Mouse (Mus musculus) R1 (cell line): ENCODE data around the gene Nptx1.

Source experiments
- DNase-seq: peaks from one replicate; pipeline ENCODE4 v3.0.0-alpha.2; 2018; ENCODE audit warnings: low read depth, low spot score

Gene Nptx1

DNA sequence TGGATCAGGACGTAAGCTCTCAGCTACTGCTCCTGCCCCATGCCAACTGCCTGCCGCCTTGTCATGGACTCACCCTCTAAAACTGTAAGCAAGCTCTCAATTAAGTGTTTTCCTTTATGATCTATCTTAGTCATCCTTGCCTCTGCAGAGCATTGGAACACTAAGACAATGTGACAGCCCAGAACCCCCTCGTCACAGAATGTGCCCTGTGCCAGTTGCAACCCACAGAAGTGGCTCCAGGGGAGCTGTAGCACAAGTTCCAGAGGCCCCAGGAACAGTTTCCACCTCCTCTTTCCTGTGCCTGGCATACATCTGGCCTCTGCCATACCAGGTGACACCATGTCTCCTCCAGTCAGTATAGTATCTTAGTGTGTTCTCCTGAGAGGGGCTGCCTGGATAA, 24.2 kb downstream of the Nptx1 start:
- no peak for DNase-seq

DNA sequence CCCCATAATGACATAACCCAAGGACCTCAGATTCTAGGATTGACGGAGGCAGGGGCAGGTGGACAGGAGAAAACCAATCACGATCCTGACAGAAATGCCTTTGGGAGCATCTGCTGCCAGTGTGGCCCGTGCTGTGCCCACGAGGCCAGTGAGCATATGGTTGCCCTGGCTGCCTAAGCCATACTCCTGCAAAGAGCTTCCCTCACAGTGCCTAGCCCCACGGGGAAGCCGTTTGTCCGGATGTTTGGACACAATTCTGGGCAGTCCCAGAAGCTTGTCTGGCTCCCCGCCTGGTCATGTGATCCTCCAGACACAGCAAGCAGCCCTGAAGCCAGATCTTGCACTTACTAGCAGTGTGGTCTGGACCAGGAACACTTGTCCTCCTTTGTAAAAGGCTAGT, 24.8 kb downstream of the Nptx1 start:
- DNase-seq = no peak

DNA sequence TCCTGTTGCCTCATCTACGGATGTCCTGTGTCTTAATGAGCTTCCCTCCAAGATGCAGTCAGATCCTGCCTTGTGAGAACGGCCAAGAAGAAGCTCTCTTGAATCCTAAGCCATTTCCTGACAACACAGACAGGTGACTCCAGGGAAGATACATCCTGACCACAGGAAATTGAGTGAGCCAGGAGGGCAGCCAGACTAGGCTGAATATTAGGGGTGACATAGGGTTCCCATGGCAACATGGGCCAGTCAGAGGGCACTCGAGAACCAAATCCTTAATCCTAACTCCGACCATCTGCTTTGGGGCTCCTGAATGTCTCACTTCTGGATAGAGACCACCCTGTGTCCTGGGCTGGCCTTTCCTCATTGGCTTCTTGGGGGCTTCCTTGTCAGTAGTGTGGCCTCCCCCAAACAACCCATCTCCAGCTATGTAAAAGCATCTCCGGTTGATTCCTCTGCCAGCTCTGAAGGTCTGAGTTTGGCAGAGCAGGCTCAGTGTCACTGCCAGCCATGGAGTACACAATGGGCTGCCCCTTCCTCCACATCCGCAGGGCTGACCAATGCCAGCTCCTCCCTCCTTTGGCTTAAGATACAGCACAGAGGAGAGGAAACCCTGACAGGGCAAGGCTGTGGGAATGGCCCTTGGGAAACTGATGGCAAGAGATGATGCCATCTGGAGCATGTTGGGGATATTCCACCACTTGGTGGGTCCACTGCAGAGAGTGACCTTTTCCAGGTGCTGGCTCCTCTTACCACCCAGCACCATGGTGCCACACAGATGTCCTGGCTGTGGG, 25.4 kb downstream of the Nptx1 start:
- no peak for DNase-seq

DNA sequence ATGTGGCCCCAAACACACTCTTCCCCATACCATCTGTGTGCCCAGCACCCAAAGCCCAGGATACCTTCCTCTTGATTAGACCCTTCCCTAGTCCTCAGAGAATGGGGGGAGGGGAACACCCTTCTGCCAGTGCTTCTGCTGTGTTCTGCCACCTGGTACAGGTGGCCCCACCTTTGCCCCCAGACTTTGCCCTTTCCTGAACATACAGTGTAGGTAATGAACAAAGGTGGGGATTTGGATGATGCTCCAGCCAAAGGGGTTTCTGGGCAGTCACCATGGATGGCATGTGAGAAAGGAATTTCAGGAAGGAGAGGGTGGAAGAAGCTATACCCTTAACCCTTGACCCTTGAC, 26.9 kb downstream of the Nptx1 start:
- DNase-seq = no peak

DNA sequence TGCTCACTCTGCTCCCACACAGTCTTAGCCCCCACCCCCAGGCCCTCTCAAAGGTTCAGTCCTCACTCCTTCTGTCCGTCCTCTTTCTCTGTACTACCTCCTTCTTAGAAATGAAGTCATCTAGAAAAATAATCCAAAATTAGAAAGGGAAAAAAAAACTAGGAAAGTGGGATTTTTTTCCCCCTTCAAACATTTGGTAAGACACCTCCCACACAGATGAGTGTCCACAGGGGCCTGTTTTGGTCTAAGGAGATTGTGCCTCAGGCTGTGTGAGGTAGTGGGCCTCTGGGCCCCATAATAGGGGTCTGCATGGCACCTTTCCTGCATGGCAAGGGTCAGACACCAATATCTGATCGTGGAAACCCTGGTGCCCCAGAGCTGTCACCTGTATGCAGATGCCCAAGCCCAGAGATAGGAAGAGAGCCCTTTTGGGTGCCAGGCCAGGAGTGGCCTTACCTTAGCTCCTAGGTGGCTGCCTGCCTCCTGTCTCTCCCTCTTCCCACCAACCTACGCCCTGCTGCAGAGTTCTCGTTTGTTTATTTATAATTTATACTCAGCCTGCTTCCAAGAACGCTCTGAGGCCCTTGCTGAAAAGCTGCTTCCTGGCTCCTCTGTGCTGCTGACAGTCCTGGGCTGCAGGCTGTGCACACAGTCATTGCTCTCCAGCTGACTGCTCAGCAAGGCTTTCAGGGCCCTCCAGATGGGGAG, 27.4 kb downstream of the Nptx1 start:
- DNase-seq = no peak

DNA sequence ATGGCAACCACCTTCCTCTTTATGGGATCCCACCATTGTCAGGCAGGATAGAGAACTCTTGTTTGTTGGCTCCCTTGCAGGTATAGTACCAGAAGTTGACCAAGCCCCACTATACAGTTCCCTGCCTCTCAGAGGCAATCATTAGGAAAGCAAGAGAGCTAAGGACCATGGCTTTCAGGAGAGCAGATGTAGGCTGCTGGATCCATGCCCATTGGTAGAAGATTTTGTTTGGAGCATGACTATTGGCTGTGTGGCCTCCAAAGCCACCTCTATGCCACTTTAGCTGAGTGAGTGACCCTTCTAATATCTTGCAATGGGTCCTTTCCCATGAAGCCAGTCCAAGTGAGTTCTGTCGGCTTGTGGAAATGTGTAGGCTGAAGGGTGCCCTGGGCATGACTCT, 28.2 kb downstream of the Nptx1 start:
- DNase-seq = no peak

DNA sequence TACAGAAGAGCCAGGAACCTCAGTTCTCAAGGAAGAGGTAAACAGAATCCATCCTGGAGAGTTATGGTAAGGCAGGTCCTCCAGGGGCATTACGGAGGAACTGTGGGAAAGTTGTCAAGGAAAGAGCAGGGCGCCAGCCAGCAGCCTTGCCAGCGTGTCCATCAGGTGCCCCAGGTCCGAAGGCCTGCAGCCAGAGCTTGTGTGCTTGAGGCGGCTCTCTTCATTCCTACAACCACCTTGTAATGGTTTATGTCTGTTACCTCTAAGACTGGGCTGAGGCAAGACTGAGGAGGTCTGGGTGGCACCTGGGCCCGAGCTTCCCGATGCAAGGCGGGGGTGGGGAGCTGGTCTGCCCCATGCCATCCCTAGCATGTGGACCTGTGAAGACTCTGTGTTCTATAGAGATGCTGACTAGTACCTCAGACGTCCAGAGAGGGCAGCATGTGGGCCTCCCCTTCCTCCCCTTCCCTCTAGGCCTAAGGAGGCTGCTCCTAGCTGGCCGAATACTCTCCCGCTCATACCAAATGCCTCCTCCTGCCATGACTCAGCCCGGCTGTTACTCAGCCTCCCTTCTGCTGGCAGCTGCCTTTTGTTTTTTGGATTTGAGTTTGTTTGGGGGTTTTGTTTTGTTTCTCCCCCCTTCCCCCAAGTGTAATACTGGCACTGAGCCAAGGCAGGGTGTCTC, 30.7 kb downstream of the Nptx1 start:
- peak; percentile 27 for DNase-seq

DNA sequence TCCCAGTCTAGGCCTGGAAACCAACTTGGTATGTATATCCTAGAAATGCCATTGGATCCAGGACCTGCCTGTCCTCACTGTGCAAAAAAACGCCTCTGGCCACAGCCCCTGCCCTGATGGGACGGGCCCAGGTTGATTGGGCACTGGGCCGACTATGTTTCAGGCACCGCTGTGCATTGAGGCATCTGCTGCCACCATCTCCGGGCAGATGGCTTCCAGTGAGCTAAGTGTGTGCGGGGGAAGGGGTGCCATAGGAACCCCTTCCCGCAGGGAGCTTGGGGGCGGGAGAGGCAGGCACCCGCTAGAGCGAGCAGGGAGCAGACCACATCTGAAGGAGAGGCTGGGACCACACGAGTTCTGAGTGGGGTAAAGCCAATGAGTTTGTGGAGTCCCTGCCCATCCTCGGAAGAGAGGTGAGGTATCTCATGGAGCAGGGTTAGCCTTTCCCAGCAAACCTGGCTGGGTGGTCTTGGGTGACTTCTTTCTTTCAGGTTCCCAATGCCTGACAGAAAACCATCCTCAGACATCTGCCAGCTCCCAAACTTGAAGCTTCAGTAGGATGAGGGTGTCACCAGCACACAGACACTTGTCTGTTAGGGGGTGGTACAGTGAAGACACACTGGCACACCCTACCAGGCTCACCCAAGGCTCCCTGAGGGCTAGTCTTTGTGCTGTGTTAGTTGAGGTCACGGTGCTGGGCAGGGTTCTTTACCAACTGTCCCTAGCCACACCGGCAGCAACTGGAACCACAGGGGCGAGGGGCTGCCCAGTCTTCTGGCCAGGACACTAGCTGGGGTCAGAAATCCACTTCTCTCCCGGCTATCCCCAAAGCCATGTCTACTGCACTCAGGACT, 31.5 kb downstream of the Nptx1 start:
- DNase-seq = no peak

DNA sequence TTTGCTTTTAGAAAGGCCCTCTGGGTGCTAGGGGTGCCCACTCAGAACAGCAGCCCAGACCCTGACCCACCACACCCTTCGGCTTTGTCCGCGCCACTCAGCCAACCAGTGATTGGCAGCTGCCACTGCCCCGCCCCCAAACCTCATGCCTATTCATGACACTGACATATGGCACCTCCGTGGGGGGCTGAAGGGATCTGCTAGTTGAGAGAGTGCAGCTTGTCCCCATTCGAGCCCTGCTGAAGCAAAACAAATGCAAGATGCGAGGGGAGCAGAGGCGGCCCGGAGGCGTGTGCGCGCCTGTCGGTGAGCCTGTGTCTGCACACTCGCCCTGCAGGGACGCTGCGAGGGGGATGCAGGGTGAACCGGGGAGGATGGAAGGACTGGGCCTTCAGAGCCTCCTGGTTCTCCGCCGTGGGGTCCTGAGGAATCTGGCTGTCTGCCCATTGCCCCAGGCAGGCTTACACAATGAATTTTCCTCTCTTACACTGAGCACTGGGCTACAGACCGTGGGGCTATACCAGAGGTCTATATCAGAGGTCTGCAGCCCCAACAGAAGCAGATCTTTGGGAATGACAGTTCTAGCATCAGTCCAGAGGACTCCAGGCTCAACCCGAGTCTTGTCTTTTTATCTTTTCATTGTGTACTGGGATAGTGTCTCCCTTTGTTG, 32.5 kb downstream of the Nptx1 start:
- DNase-seq = peak; percentile 77

DNA sequence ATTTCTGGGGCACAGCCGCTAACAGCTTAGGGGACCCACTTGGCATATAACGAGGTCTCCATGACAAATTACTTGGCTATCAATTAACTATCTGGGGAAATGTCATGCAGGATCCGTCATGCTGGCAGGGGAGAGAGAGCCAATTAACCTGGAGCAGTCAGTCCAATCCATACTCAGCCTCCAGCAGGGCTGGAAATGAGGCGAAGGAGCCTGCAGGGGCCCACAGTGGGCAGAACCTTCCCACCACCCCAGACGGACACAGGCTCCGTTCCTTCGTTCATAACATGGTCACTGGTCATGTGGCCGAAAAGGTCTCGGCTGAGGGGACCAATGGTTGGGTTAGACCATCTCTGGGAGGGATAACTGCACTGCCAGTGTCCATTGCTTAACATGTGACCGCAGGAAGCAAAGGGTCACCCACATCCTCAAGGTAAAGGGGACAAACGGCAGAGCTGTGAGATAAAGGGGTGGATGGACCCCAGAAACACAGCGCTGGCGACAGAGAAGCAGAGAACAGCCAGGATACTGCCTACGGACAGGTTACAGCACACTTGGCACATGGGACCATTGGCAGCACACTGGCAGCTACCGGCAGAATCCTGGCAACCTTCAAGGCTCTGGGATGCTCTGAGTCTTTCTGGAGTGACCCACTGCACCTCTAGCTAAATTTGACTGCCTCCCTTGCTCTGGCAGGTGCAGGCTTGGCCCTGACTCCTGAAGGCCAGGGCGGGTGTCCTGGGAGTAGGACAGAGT, 33.3 kb downstream of the Nptx1 start:
- DNase-seq = no peak

DNA sequence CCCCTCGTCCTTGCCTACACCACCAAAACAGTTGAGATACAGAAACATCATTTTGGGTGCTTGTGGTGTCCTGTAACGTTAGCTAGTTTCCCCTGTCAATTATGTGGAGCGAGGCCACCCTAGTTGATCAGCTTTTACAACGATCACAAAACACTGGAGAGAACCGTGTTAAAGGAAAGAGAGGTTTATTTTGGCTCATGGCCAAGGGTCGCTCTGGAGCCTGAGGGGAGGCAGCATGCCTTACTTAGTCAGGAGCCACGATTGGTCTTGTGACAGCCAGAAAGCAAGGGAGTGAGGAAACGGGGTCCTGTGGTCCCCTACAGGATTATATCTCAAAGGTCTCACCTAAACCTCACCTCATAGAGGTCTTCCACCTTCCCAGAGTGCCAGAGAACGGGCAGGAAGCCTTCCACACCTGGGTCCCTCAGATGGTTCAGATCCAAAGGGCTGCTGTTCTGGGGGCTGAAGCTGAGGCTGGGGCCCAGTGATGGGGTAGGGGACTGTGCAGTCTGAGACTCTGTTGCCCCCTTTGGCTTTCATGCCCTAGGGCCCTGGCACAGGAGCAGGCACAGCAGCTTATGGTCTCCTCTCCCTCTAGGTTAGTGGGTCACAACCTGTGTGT, 34.4 kb downstream of the Nptx1 start:
- DNase-seq = no peak

DNA sequence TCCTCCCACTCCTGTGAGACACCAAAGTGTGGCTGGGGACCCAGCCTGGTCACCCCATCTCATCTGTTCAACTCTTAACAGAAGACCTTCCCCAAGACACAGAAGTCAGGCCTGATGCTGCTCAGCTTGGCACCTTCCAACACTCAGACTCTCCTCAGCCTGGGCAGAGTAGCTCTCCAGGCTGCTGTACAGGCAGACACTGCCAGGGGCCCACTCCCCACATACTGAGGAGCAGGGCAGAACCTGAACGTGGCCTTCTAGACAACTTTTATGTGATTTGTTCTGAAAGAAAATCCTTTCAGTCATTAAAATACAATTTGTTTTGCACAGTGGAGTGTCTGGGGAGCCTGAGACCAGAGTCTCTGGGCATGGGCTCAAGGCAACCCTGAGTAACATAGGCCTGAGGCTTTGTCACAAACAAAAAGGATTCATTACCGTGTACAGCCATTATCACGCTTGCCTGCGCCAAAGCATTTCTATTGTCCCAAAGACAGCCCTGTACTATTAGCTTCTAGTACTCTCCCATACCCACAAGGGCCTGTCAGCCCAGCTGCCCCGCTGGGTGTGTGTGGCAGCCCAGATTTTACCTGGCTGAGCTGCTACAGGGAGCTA, 38.3 kb downstream of the Nptx1 start:
- DNase-seq = no peak

DNA sequence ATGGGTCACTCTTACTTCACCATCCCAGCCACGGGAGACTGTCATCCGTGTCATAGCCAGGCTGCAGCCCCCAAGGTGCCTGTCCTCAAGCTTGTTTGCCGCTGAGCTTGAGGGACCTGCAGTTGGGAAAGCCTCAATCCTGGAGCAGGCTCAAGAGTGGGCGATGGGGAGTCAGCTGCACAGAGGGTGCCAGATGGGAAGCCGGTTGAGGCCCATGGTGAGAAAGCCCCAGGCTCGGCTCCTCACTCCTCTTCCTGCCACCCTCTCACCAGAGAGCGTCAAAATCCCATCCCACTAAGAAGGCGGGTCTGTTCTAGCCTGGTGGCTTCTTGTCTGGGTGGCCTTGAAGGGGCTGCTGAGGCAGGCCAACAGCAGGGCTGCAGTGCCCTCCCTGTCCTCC, 39.8 kb downstream of the Nptx1 start:
- DNase-seq = no peak

DNA sequence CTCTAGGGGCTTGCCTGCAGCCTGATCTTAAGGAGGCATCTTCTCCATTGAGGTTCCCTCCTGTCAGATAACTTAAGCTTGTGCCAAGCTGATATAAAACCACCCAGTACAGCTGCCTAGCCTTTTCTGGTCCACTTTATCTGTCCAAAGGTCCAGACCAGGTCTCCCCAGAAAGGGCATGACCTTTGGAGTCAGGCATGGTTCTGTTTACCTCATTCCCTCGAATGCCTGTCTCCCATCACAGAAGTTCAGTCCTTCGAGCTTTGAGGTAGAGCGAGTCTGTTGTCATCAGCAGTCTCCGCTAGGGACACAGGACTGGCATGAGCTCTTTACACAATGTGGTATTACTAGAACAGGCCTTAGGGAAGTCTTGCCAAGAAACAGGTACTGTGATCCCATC, 41.2 kb downstream of the Nptx1 start:
- DNase-seq = no peak

DNA sequence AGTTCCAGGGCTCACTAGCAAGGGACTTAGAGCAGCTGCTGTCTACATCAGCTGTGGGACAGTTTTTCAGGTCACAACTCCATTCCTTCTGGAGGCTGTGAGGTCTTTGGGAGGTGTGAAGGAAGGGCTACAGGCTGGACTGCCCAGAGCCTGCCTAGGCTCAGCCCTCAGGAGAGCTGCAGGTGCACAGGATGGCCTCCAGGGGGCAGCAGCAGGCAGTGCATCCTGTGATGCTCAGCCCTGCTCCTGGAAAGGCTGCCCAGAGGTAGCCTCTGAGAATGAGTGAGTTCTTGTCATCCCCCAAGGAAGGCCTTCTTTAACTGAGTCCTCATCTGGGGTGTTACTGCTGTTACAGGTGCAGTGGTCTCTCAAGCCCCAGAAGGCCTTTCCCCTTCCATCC, 43.9 kb downstream of the Nptx1 start:
- peak; percentile 40 for DNase-seq

DNA sequence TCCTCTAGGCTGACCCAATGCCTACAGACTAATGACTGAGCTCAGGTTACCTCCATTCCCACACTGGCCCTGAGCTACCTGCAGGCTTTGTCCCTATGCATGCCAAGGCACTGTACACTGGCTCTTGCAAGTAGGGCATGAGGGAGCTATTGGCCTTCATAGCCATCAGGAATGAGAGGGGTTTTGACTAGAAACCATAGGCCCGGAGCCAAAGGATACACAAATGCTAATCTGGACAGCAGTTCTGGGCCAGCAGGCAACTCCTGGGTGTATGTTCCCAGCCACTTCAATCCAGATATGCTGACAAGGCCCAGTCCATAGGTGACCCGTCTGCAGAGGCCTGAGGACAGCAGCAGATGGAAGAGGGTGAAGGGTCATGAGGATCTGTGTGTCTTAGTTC, 47.5 kb downstream of the Nptx1 start:
- DNase-seq = no peak

DNA sequence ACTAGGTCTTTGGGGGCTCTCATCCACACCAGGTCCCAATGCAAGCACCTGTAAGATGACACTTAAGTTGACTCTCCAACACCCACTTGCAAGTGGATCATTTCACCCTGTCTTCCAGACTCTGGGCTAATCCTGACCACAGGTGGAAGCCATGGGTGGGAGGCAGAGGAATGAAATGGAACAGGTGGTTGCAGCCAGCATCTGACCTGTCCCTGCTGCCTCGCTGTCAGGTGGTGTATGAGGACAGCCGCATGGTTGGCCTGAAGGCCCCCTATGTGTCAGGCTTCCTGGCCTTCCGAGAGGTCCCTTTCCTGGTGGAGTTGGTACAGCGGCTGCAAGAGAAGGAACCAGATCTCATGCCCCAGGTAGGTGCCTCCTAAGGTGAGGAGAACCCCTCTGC, 48.3 kb downstream of the Nptx1 start:
- no peak for DNase-seq

DNA sequence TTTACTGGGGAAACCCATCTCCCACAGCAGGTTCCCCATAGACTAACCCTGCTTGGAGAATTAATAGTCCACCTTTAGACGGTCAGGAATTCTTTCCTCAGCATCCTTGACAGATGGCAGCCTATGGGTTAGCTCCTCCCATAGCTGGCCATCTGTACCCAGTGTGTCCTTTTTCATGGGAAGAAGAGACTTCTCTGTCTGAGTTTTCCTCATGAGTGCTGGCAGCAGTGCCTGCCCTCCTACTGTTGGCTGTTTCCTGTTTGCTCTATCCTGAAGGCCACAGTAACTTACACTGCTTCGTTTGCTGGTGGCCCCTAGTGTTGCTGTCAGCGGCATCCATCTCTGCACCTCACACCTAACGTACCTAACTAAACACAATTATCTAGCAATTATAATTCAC, 50.1 kb downstream of the Nptx1 start:
- DNase-seq = no peak

DNA sequence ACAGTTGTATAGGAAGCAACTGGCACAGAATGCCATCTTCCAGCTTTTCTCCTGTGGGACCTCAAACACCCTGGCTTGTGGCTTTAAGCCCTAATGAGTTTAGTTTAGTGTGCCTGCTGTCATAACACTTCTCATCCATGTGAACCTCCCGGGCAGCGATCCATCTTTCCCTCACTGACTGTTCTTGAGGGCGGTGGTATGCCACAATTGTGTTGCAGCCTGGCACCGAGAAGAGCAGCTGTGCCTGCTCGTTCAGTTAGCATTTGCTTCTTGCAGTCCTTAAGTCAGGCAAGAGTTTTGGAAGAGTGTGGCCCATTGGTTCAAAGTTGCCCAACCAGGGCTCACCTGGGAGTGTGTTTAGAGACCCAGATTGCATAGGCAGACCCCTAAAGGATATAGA, 51.4 kb downstream of the Nptx1 start:
- no peak for DNase-seq

DNA sequence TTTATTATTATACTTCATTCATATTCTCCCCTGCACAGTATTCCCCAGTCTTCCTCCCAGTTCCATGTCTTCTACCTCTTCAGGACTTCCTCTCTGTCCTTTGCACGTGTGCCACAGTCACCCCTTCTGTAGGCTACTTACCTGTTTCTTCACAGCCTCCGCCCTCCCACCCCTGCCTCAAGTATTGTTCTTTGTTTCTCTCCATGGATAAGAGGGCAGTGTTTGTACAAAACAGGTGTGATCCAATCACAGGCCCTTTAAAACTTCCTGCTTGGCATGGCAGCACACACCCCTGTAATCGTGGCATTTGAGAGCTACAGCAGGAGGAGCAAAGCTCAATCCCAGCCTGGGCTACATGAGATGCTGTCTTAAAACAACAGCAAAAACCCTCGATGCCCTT, 54.0 kb downstream of the Nptx1 start:
- DNase-seq = no peak
